Mouse (Mus musculus): ENCODE data around the gene Rchy1.

Gene Rchy1

GRCm38 (mm10) chr5:91962639-91963440, at the start of gene Rchy1:
Gene Rchy1 (minus strand): TSS chr5:91963068.
- peak; percentile 97 for DNase-seq

GRCm38 (mm10) chr5:92011756-92012155, 48.9 kb upstream of the Rchy1 start:
- DNase-seq = no peak

GRCm38 (mm10) chr5:92009827-92010226, 47.0 kb upstream of the Rchy1 start:
- no peak for DNase-seq

- peak; percentile 13 to 21 for DNase-seq
Measured at GRCm38 (mm10) chr5:92003011-92003410, 40.1 kb upstream of the Rchy1 start.

GRCm38 (mm10) chr5:92000770-92001169, 37.9 kb upstream of the Rchy1 start:
- DNase-seq = no peak

DNA sequence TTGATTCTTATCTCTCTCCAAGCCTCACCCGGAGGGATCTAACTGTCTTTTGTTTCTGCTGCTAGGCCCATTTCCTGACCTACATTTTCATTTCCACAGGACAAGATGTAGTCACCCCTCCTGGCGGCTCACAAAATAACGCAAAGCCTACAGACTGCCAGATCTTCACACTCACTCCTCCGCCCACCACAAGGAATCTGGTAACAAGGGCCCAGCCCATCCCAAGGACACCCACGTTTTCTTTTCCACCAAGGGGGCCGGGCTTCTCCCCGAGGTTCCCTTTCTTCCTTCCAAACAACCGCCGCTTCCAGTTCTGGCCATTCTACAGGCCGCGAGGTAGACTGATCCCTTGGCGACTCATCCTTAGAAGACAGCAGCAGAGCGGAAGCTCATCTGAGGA, 31.7 kb upstream of the Rchy1 start:
- DNase-seq = peak in 1 of 2 experiments; percentile 15

- DNase-seq = no peak
Measured at GRCm38 (mm10) chr5:91993061-91993460, 30.2 kb upstream of the Rchy1 start.

- no peak for DNase-seq
Measured at GRCm38 (mm10) chr5:91991191-91991937, 28.5 kb upstream of the Rchy1 start.

DNA sequence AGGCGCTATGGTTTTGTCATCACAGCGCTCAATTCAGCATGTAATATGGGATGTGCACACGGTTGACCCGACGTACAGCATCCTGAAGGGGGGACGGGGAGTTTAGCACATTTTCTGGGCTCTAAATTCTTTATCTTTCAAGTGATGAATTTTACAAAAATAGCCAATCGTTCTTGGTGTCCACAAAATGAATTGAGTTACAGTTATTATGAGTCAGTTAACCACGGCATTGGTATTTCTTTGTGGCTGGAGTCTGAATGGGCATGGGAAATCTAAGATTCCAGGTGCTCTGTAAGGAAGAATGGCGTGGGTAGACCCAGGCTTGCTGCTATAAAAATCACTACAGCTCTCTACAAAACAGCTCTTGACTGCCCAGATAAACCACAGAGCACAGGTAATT, 26.4 kb upstream of the Rchy1 start:
- no peak for DNase-seq

DNA sequence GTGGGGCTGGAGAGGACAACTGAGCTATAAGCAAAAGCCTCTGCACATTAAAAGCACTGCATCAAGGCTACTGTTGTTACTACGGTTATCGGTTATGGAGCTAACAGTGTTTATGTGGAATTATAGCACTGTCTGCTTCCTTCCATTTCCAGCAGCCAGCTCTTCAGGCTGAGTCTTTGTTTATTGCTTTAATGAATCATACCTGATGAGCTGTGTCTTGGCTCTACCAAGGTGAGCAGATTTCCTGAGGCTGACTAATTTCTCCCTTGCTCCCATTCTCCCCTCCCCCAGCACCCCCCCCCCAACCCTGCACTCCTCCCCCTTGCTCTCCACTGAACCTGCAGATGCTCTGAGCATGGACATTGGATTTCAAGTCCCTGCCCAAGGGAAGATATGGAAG, 24.9 kb upstream of the Rchy1 start:
- no peak for DNase-seq

DNA sequence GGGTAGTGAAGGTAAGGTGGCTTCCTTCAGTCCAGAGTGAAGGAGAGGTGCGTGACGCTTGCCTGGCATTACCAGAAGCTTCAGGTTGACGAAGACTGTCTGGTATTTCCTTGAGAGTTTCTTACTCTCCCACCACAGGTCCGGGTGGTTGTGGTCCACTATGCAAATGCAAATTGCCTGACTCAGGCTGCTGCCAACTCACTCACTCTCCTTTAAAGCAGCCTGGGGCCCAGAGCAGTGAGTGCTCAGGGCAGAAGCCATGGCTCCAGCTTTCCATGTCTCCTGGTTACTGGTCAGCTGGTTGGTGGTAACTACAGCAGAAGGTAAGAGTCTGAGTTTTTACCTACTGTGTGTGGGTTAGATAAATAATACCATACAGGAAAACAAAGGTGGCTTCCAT, 24.4 kb upstream of the Rchy1 start, which contains the start of gene Odaph:
Odaph (plus strand) TSS at position 240 of the 400 bp plus-strand sequence.
- no peak for DNase-seq

GRCm38 (mm10) chr5:91985721-91986120, 22.9 kb upstream of the Rchy1 start:
- DNase-seq = no peak

DNA sequence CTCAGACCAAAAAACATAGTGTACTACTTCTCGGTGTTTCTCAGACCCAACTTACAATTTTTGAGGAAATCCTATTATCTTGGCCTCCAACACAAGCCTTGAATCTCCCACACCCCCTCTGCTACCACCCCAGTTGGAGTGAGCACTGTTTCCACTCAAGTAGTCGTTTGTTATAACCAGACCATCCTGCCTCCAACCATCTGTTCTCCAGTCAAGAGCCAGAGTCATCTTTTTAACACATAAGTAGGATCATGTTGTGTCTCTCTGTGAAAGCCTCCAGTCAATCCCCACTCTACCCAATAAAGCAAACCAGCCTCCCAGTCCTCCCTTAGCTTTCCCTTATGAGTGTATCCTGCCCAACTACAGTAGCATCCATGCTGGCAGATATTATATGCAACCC, 20.6 kb upstream of the Rchy1 start:
- DNase-seq = no peak

GRCm38 (mm10) chr5:91981176-91981840, 18.4 kb upstream of the Rchy1 start:
- DNase-seq = no peak

DNA sequence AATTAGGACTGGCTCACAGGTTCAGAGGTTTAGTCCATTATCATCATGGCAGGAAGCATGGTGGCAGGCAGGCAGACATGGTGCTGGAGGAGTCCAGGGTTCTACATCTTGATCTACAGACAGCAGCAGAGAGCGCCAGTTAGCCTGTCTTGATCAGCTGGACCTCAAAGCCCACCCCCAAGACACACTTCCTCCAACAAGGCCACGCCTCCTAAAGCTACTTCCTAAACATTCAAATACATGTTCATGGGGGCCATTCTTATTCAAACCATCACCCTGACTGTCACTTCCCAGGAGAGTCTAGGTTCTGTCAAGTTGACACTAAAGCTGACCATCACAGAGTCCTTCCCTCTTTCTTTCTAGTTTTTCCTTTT, 14.5 kb upstream of the Rchy1 start:
- DNase-seq = no peak

DNA sequence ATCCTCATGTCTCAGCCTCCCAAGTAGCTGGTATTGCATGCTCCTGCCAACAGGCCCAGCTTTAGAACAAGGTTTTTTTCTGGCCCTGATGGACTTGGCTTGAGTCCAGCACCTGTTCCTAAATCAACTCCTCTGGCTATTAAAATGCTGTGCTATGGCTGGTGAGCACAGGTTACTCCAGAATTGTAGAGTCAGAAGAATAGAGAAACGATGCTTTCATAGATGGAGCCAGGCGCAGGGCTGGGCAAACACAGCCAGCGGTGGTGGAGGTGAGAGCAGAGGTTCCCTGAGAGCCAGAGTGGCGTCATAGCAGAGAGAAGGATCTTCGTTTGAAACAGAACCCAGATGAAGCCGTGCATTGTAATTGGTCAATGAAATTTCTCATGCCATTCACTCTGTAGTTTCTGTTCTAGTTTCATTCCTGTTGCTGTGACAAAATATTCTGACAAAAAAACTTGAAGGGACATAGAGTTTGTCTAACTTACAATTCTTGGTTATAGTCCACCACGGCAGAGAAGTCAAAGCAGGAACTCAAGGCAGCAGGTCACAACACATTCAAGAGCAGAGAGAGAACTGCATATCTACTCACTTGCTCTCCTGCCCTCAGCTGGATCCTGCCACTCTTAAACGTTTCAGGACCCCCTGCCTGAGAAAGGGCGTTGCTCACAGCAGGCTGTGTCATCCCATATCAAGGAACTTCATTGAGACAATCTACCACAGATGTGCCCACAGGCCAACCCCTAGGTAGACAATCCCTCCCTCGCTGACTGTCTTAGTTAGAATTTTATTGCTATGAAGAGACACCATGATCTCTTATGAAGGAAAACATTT, 13.9 kb upstream of the Rchy1 start:
- DNase-seq = no peak

GRCm38 (mm10) chr5:91975758-91976157, 12.9 kb upstream of the Rchy1 start:
- DNase-seq = no peak

DNA sequence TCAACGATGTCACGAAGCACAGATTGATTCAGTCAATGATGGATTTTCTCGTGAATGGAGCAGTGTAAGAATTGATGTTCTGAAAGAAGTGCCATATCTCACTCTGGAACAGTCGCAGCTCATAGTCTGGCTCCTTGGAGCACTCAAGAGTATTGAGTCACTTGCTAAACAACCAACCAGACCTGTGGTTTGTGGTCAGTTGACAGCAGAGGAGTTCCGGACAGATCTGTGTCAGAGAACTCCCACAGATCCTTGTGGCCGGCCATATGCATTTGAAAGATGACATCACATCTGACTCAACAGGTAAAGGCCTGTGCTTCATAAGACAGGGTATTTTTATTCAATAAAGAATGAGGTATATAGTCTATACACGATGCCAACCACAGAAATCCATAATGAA, 11.1 kb upstream of the Rchy1 start:
- no peak for DNase-seq

GRCm38 (mm10) chr5:91972046-91972445, 9.2 kb upstream of the Rchy1 start:
- DNase-seq = no peak

- no peak for DNase-seq
Measured at GRCm38 (mm10) chr5:91962259-91962638, 619 bp downstream of the Rchy1 start.

DNA sequence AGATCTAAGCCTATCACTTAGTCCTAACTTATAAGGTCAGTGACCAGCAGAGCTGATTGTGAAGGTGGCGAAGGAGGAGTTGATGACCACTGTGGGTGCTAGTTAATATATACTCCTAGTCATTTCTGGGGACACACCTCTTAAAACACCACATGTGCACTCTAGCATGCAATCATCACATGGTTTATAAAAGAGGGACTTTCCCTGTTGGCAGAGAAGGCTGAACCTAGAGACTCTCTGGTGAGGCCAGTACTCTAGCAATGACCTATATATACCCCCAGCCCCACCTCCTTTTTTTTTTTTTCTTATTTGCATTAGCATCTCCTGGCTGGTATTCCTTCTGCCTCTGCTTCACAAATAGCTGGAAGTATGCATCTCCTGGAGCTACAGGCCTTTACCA, 1.5 kb downstream of the Rchy1 start:
- no peak for DNase-seq

DNA sequence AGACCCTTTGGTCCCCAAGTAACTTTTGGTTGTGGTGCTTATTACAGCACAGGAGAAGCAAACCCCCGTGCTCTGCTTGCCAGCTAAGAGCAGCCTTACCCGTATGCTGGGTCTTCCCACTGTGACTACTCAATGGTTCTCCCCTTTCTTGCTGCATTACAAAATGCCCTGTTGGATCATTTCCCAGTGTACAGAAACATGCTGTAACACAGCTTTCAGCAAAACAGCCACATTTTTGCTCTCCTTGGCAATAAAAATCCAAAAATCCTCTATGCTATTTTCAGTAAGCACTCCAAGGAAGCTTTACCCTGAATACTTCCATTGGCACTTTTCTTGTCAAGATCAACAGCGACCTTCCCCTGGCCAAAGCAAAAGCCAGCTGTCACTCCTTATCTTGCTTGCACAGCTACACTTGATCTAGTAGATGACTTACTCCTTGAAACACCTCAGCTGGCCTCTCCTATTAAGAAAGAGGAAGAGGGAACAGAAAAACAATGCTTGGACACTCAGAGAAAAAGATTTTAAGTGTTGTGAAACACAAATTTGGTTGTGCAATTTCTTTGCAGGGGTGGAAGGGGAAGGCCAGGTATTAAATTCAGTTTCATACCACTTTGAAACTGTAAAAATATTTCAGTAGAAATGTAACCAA, 2.1 kb downstream of the Rchy1 start:
- DNase-seq = no peak
